Mouse (Mus musculus) limb, embryonic 14.5 days (tissue): ENCODE measurements at regions not wholly inside any gene's neighbourhood (a gene's known extent, or its start where the extent isn't known, plus 50 kb on each side); places are given as distances from the start of the nearest gene placed in this dataset.

Experiments
- ATAC-seq: fragments of 200-750 bp; cut with Nextera tagmentation; 2 replicates; pipeline ENCODE4 v1.8.0; 2017; ENCODE audit warnings: low read depth, moderate number of reproducible peaks, moderate TSS enrichment; ENCODE audit not compliant: low FRiP score
- DNase-seq: peaks from one replicate; pipeline ENCODE4 v3.0.0-alpha.2; 2015; ENCODE audit warnings: low spot score
- H3K27ac ChIP-seq: fragments of 300-500 bp; sonication (generic); replicated peaks from 2 replicates; pipeline ENCODE4 v1.5.1; 2014; ENCODE audit warnings: low read depth, mild to moderate bottlenecking, low read length, moderate library complexity, mixed read lengths
- H3K27me3 ChIP-seq: fragments of 300-500 bp; sonication (generic); 2 replicates; pipeline ENCODE4 v1.6.1; 2014; ENCODE audit warnings: low read length, mixed read lengths; ENCODE audit not compliant: control insufficient read depth, insufficient read depth
- H3K36me3 ChIP-seq: fragments of 300-500 bp; sonication (generic); 2 replicates; pipeline ENCODE4 v1.6.1; 2014; ENCODE audit warnings: mild to moderate bottlenecking, low read length, moderate library complexity, mixed read lengths; ENCODE audit not compliant: control insufficient read depth, insufficient read depth
- H3K4me1 ChIP-seq: fragments of 300-500 bp; sonication (generic); 2 replicates; pipeline ENCODE4 v1.6.1; 2014; ENCODE audit warnings: antibody characterized with exemption, low read length, mixed read lengths; ENCODE audit not compliant: control insufficient read depth, insufficient read depth
- H3K4me2 ChIP-seq: fragments of 300-500 bp; sonication (generic); replicated peaks from 2 replicates; pipeline ENCODE4 v1.6.1; 2014; ENCODE audit warnings: low read depth, mild to moderate bottlenecking, low read length, moderate library complexity; ENCODE audit not compliant: severe bottlenecking
- H3K4me3 ChIP-seq: fragments of 300-500 bp; sonication (generic); replicated peaks from 2 replicates; pipeline ENCODE4 v1.5.1; 2014; ENCODE audit warnings: low read length
- H3K9ac ChIP-seq: fragments of 300-500 bp; sonication (generic); 2 replicates; pipeline ENCODE4 v1.6.1; 2014; ENCODE audit warnings: mild to moderate bottlenecking, low read depth, low read length, moderate library complexity; ENCODE audit not compliant: severe bottlenecking
- H3K9me3 ChIP-seq: fragments of 300-500 bp; sonication (generic); 2 replicates; pipeline ENCODE4 v1.6.1; 2016; ENCODE audit warnings: low read length; ENCODE audit not compliant: control insufficient read depth
- POLR2A ChIP-seq: fragments of 200-500 bp; IDR thresholded peaks from 2 replicates; pipeline ENCODE4 v1.8.0; 2012; ENCODE audit warnings: inconsistent platforms, mild to moderate bottlenecking, moderate library complexity, borderline replicate concordance; ENCODE audit not compliant: insufficient read depth, insufficient read length; ENCODE audit errors: extremely low read depth
- WGBS: fragments of 180-500 bp; shearing (Covaris S2); extraction: QIAGEN DNeasy Blood & Tissue Kit; methylation state at CpG from one replicate; pipeline ENCODE4 v1.1.7; 2014; 5-methylcytosine and 5-hydroxymethylcytosine counted together

GRCm38 (mm10) chr4:124035192-124035591 is 117.4 kb upstream of the 4930535I16Rik start:
- no peaks in the 10 kb centered on the region; the same call in 1 of the 2 replicates for H3K27me3 ChIP-seq
- H3K27ac ChIP-seq: no peak overlapping the region
- no peak for TF ChIP-seq POLR2A
- H3K9ac ChIP-seq: no peak overlapping the region
- 17% methylated on average over 7 of the region's 7 CpGs for WGBS
- peaks cover 6% of the 10 kb centered on the region; the same call in 1 of the 2 replicates for H3K4me1 ChIP-seq
- ATAC-seq (0 out of 2 replicates have a peak, but pooled peaks have one; percentile 23), DNase-seq (peak; percentile 52)
- H3K9me3 ChIP-seq: no peaks in the 10 kb centered on the region
- H3K36me3 ChIP-seq: no peaks in the 10 kb centered on the region
- H3K4me2 ChIP-seq: no peak overlapping the region
- H3K4me3 ChIP-seq: no peak overlapping the region

- 87% methylated on average over 12 of the region's 12 CpGs for WGBS
- no peaks in the 10 kb centered on the region for H3K4me1 ChIP-seq
- no peaks in the 10 kb centered on the region for H3K9me3 ChIP-seq
- H3K4me3 ChIP-seq: no peak overlapping the region
- H3K27ac ChIP-seq: no peak overlapping the region
- H3K27me3 ChIP-seq: no peaks in the 10 kb centered on the region
- H3K4me2 ChIP-seq: no peak overlapping the region
- no peak for TF ChIP-seq POLR2A
- no peak overlapping the region for H3K9ac ChIP-seq
- ATAC-seq: no peak
- H3K36me3 ChIP-seq: no peaks in the 10 kb centered on the region
- no peak for DNase-seq
Observed at GRCm38 (mm10) chr4:124028061-124028460, 110.2 kb upstream of the 4930535I16Rik start.

- TF ChIP-seq POLR2A: no peak
- Histone ChIP-seq H3K4me1 (no peaks in the 10 kb centered on the region), H3K27ac (no peak overlapping the region), H3K4me2 (no peak overlapping the region), H3K27me3 (no peaks in the 10 kb centered on the region), H3K36me3 (no peaks in the 10 kb centered on the region), H3K4me3 (no peak overlapping the region), H3K9me3 (no peaks in the 10 kb centered on the region), H3K9ac (no peak overlapping the region)
- ATAC-seq: no peak
- no peak for DNase-seq
- 62% methylated on average over 3 of the region's 3 CpGs for WGBS
Observed at GRCm38 (mm10) chr4:124016401-124016800, 98.6 kb upstream of the 4930535I16Rik start.

- ATAC-seq (no peak), DNase-seq (no peak)
- H3K36me3 ChIP-seq: no peaks in the 10 kb centered on the region
- WGBS: 9% methylated on average over 6 of the region's 6 CpGs
- TF ChIP-seq POLR2A: no peak
- H3K27me3 ChIP-seq: no peaks in the 10 kb centered on the region
- no peaks in the 10 kb centered on the region for H3K9me3 ChIP-seq
- no peak overlapping the region for H3K27ac ChIP-seq
- no peaks in the 10 kb centered on the region for H3K4me1 ChIP-seq
- no peak overlapping the region for H3K9ac ChIP-seq
- no peak overlapping the region for H3K4me3 ChIP-seq
- H3K4me2 ChIP-seq: no peak overlapping the region
Observed at GRCm38 (mm10) chr4:124015323-124015722, 97.5 kb upstream of the 4930535I16Rik start.

GRCm38 (mm10) chr4:124012406-124012805 is 94.6 kb upstream of the 4930535I16Rik start:
- DNase-seq: no peak
- Histone ChIP-seq H3K36me3 (no peaks in the 10 kb centered on the region), H3K4me3 (no peak overlapping the region), H3K4me1 (no peaks in the 10 kb centered on the region), H3K4me2 (no peak overlapping the region), H3K27ac (no peak overlapping the region), H3K9me3 (no peaks in the 10 kb centered on the region), H3K27me3 (no peaks in the 10 kb centered on the region), H3K9ac (no peak overlapping the region)
- WGBS: 81% methylated on average over 6 of the region's 6 CpGs
- TF ChIP-seq POLR2A: no peak
- ATAC-seq: no peak

GRCm38 (mm10) chr4:124008725-124009124 is 90.9 kb upstream of the 4930535I16Rik start:
- Histone ChIP-seq H3K36me3 (no peaks in the 10 kb centered on the region), H3K4me1 (no peaks in the 10 kb centered on the region), H3K4me3 (no peak overlapping the region), H3K4me2 (no peak overlapping the region), H3K27ac (no peak overlapping the region), H3K27me3 (no peaks in the 10 kb centered on the region), H3K9me3 (no peaks in the 10 kb centered on the region), H3K9ac (no peak overlapping the region)
- ATAC-seq (no peak), DNase-seq (no peak)
- WGBS: 100% methylated on average over 1 of the region's 1 CpGs
- TF ChIP-seq POLR2A: no peak
